Mouse (Mus musculus): ENCODE results near the gene Olfr983.
A peak's percentile ranks its signal among the peaks of the same experiment; 100 is the strongest.

The Olfr983 gene

GRCm38 (mm10) chr9:40093495-40093894 is at the start of gene Olfr983:
Gene Olfr983, minus strand, starts transcription at chr9:40093595.
- no peak for DNase-seq (ENCODE audit: low read depth in 1 of 2, low spot score in 2 of 2)

GRCm38 (mm10) chr9:40141544-40141943 is 48.1 kb upstream of the Olfr983 start:
- no peak for DNase-seq (ENCODE audit: low read depth in 1 of 2, low spot score in 2 of 2)

- no peak for DNase-seq (ENCODE audit: low read depth in 1 of 2, low spot score in 2 of 2)
These were observed 46.1 kb upstream of the Olfr983 start for GRCm38 (mm10) chr9:40139484-40139883.

GRCm38 (mm10) chr9:40136987-40137688 is 43.7 kb upstream of the Olfr983 start:
- no peak for DNase-seq (ENCODE audit: low read depth in 1 of 2, low spot score in 2 of 2)

- DNase-seq (ENCODE audit: low read depth in 1 of 2, low spot score in 2 of 2), result no peak
These were observed 37.2 kb upstream of the Olfr983 start for GRCm38 (mm10) chr9:40130556-40130955.

DNA sequence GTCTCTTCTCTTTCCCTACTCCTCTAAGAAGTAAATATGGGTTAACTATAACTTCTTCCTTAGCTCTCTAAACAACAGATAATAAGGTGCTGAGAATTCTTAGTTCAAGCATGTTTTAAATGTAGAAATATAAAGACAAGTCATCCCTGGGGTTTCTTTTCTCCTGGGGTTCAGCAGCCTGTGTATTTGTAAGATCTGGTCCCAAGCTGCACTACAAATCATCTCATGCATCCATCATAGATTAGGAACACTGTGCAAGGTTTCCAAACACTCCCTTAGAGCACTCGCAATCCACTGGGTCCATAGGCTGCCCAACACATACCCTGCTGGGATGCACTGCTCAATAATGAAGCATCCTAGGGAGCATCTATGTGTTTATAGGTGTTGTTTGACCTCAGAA is 36.7 kb upstream of the Olfr983 start, which contains the start of gene Olfr985:
Gene Olfr985, minus strand, starts transcription at position 101 of the 400 bp plus-strand sequence.
- no peak for DNase-seq (ENCODE audit: low read depth in 1 of 2, low spot score in 2 of 2)

GRCm38 (mm10) chr9:40117287-40117659 is 23.9 kb upstream of the Olfr983 start:
- DNase-seq (ENCODE audit: low read depth in 1 of 2, low spot score in 2 of 2), result no peak

- peak; percentile 7 to 19 for DNase-seq (ENCODE audit: low read depth in 1 of 2, low spot score in 2 of 2)
These were observed 23.4 kb upstream of the Olfr983 start for GRCm38 (mm10) chr9:40116645-40117286.

GRCm38 (mm10) chr9:40114106-40114505 is 20.7 kb upstream of the Olfr983 start, which contains the start of gene Olfr984:
Gene Olfr984, minus strand, starts transcription at chr9:40114206.
- DNase-seq (ENCODE audit: low read depth in 1 of 2, low spot score in 2 of 2), result no peak

GRCm38 (mm10) chr9:40094769-40095168 is 1.4 kb upstream of the Olfr983 start:
- no peak for DNase-seq (ENCODE audit: low read depth in 1 of 2, low spot score in 2 of 2)

- no peak for DNase-seq (ENCODE audit: low read depth in 1 of 2, low spot score in 2 of 2)
These were observed 19.9 kb downstream of the Olfr983 start, which contains the start of gene Olfr982 for GRCm38 (mm10) chr9:40073529-40073928. Gene Olfr982, plus strand, starts transcription at chr9:40073829.

- DNase-seq (ENCODE audit: low read depth in 1 of 2, low spot score in 2 of 2), result no peak
These were observed 43.3 kb downstream of the Olfr983 start for GRCm38 (mm10) chr9:40050138-40050537.

All from monocyte, adult 2 months (primary cell).